Mouse (Mus musculus) urinary bladder, postnatal 4 days (tissue): ENCODE data around the gene Rad54l2.
A peak's percentile ranks its signal among the peaks of the same experiment; 100 is the strongest.

ENCODE experiments used
- DNase-seq, 2 experiments: peaks; one replicate each; pipeline ENCODE4 v3.0.0; 2021 to 2022; ENCODE audit warnings: low spot score in 2 of 2

Rad54l2 gene

DNA sequence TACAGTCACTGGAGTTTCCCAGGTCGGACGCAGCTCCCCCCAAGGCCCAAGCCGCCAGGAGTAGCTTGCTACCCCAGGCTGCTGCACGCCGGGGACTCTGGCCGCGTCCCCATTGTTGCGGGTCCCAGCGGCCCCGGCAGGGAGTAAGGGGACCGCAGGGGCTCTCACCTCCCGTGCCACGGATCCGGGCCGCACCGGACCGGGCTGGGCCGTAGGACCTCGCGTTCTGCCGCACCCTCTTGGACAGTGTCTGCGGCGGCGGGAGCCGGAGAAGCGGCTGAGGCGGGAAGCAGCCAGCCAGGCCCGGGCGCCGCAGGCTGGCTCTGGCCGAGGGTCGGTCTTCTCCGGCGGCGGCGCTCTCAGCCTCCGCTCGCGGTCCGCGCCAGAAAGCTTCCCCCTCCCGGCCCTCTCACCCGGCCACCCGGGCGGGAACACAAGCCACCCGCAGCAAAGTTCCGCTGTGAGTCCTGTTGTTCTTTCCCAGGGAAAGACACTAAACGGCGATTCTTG is at the start of gene Rad54l2:
Gene Rad54l2 (minus strand): TSS at position 383 of the 510 bp plus-strand sequence.
- peak; percentile 80 to 85 for DNase-seq

DNA sequence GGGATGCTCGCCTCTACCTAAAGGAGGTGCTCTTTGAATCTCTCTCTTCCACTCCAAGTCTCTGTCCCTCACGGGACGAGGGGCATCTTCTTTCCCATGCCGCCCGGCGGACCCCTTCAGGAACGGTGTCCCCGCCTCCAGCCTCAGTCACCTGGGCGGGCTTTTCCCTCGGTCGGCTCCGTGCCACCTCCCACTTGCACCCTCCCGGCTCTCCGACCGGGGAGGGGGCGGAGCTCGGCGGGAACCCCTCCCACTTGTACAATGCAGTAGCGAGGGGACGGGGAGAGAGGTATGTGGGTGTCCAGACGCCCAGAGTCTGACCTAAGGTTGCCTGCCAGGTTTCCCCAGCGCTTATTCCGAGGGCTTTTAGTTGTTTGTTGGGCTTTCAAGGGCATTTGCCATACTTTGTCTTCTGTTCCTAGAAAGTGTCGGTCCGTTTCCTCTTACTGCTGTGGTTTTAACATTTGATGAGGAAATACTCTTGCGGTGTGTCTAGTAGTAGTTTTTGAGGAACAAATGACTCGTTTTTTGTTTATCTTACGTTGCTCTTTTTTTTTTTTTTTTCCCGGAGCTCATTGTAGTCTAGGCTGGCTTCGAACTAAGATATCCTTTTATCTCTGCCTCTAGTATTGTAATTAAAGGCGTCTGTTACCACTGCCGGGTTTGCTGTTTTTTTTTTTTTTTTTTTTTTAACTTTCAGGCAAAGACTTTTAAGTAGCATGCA is 33.5 kb upstream of the Rad54l2 start:
- DNase-seq, result peak; percentile 84 to 90

DNA sequence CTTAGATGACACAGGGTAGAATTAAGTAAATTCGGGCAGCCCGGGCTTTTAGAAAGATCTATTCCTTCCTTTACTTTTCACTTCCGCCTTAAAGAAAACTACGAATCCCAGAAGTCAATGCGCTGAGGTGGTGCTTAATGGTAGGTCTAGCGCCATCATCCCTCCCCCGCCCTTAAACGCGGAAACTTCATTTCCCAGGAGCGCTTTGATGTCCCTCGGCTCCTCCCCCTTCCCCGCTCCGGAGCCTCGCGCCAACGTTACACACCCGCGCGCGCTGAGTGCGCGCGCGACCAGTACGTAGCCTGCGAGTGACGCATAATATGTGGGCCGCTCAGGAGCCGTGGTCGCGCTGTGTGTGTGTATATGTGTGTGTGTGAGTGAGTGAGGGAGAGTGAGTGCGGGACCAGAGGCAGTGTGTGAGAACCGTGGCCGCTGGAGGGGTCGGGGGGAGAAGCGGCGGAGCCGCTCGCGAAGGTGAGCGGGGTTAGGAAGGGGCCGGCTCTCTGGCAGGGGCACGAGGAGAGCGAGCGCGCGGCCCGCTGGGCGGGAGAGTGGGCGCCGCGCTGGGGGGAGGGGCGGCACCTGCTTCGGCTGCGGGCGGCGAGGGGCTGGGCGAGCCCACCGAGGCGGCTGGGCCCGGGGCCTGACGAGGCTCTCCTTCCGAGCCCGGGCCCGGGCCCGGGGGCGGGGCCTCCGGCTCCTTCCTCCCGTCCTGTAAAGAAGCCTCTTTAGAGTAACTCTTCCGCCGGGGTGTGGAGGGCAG is 32.8 kb upstream of the Rad54l2 start, which contains the start of gene Dcaf1:
Gene Dcaf1 (plus strand): TSS at position 257 of the 763 bp plus-strand sequence.
- peak; percentile 85 to 92 for DNase-seq

DNA sequence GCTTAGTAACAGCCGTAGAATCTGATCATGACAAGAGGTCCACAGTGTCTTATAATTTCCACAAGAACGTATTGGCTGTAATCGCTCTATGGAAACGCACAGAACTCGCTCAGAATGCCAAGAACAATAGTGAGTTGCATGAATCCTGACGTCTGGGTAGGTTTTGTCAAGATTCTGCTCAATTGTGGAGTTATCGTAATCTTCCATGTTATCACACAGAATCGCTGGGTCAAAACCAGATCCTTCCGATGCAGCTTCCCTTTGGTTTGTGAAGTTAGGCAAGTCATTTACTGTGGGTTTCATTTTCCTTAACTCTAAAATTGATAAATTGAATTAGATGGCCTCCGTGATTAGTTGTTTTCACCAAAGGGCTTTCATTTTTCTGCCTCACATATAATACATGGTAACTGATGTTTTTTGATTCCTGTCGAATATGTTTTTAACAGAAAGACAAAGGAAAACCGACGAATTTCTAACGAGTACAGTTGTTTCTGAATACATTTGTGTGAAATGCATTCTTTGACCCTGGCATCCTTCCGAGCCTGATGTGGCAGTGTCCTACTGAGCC is 32.1 kb upstream of the Rad54l2 start:
- no peak for DNase-seq

DNA sequence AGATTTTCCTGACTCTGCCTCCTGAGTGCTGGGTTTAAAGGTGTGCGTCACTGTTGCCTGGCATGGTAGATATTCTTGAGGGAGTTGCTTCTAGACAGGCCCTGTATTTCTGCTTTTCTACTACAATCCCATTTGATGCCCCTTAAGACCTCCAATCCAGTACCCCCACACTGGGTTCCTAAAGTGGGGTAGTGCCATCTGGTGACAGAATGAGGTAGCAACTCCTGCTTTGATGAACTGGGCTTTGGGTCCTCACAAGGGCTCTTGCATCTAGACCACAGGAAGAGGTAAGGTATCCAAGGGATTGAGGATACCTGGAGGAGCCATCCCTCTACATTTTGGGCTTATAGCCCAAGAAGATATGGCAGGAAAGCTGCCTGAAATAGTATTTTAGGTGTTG is 30.2 kb upstream of the Rad54l2 start:
- DNase-seq, result no peak

DNA sequence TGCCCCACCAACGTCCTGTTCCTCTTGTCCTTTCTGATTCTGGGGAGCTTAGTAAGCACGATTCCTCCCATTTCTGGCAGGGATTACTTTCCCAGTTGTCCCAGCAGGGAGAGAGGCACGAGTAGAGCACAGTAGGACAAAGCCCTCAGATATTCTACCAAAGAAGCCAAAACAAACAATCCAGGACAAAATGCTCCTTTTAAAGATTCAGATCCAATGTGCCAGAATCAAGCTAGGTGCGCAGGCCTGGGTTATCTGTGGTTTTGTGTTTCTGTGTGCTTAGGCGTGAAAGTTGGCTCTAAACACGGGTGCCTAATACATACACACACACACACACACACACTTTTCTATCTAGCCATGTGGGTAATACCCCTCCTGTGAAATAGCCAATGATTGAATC is 29.2 kb upstream of the Rad54l2 start:
- no peak for DNase-seq

DNA sequence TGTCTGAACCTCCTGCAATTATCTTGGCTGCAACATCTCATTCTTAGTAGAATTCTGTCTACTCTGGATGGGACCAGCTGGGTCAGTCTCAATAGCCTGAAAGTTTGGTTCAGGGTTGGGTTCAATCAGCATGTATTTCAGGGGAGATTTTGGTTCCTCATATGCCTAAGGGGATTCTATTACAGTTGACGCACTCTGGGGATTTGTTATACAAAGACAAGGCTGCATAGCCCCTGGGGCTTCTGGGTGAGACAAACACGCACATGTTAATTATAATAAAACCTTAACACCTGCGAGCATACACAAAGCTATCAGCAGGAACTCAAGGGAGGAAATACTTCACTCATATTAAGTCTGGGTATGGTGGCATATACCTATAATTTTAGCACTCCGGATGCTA is 17.5 kb upstream of the Rad54l2 start:
- DNase-seq, result no peak

DNA sequence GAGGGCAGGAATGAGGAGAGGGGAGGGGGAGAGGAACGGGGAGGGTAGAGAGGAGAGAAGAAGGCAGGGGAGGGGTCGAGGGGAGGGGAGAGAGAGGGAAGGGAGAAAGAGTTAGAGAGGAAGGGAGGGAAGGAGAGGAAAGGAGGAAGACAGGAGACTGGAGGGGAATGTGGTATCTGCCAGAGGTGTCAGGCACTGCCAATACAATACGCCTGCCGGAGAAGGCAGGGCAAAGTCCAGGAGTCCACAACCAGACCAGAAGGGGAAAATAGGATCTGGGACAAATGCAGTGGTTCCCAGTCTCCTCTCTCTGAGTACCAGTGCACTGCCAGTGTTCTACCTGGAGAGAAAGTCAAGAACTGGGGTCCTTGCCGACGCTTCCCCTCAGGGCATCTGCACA is 1.8 kb upstream of the Rad54l2 start:
- DNase-seq, result no peak

DNA sequence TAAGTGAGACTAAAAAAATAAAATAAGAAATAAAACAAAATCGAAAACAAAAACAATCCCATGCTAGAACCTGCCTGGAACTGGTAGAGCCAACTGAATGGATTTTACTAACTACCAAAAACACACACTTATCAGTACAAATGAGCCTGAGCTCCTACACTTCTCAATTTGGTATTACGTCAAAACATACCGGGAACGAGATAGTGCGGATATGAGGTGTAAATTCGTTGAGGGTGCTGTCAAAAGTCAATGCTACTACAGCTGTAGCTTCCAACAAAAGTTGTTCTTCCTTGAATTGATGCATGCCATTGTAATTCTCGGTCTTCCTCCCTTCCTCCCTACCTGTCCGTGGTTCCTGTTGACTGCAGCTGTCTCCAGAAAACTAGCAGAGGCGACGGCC is 369 bp upstream of the Rad54l2 start:
- no peak for DNase-seq

DNA sequence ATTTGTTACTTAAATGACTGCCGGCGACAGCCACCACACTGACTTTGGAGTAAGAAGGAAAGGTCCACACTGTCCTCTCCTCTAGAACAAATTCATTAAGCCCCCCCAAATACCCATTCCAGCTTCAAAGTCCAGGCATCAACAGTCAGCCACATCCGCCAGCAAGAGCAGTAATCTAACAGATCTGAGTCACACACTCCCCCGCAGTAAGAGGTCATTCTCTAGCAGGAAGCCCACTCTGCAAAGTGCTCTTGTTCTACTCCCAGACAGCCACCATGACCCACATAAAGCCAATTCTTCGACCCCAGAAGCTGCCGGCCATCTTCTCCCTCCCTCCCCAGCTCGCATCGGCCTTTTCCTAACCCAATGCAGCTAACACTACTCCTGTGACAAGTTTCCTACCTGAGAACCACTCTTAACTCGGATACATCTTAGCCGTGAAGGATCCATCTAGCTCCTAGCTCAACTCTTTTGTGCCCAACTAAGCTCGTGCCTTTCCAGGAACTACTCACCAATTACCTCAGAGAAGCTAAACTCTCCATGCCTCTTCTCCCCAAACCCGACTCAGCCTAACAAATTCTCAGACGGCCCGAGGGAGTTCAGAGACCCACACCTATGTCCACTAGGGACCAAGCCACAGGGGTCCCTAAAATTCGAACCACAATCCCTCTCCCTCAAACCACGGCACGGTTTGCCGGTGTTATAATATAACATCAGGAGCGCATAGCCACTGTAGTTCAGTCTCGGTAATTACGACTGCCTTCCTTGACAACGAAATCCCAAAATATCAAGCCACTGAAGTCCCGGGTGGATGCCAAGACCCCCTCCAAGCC is 799 bp downstream of the Rad54l2 start:
- no peak for DNase-seq

DNA sequence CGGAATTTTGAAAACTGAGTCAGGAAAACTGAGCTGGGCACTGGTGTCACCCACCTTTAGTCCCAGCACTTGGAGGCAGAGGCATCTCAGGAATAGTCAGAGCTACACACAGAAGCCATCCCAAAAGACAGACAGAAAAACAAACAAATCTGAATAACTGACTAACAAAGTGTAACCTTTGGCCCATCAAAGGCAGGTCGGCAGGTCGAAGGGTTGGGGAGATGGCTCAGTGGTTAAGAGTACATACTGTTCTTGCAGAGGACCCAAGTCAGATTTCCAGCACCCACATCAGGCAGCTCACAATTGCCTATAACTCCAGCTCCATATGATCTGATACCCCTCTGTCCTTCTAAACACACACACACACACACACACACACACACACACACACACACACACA is 3.8 kb downstream of the Rad54l2 start:
- no peak for DNase-seq

DNA sequence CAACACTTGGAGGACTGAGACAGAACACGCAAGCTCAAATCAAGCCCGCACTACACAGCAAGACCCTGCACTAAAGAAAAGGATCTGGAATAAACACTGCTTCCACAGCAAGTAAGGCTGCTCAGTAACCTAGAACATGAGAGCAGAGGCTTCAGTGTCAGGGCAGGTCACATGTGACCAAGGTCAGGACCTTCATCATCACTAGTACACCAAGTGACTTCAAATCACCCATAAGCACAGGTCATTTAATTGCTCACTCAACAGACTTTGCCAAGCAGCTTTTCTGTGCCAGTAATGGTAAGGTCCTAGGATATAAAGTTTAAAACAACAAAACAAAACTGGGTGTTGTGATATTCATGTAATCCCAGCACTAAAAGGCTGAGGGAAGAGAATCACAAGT is 5.4 kb downstream of the Rad54l2 start:
- DNase-seq, result no peak

DNA sequence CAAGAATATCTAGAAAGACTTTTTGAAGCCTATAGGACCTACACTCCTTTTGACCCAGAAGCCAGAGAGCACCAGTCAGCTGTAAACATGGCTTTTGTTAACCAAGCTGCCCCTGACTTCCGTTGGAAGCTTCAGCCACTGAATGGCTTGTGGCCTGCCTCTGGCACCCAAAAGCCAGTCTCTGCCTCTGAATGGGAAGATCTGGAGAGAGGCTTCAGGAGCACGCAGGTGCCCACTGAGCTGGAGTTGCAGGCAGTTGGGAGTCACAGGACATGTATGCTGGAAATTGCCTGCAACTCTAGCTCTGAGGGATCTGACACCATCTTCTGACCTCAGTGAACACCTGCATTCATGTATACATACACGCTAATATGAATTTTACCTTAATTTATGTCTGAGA is 8.9 kb downstream of the Rad54l2 start:
- no peak for DNase-seq

DNA sequence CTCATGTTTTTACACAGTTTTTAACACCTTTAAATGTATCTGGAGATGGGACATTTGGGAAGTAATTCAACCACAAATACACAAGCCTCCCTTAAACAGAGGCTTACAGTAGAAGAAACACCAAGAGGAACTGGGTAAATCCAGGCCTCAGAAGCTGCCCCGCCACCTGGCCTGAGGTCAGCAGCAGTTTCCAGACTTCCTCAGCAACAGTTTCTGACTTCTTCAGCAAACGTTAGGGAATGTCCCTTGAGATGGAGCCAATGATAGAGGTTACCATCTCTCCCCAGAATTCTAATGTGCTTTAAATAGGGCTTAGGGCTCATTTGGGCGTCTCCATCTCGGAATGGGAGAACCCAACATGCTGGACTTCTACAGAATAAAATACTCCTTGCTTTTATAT is 10.7 kb downstream of the Rad54l2 start:
- no peak for DNase-seq

DNA sequence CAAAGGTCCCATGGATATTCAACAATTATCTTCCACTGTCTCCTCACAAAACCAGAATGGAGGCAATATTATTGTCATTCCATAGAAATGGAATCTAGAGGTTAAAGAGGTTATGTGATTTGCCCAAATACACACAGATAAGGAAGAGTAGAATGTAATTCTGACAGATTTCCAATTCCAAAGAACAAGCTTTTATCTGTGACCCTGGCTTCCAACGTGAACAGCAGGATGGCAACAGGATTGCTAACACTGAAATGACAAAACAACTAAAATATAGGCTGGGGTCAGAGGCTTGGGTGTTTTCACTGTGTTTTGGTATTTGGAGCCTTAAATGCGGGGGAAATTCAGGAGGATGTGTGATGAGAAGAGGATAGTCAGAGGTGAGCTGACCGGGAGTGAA is 11.6 kb downstream of the Rad54l2 start:
- DNase-seq, result no peak

DNA sequence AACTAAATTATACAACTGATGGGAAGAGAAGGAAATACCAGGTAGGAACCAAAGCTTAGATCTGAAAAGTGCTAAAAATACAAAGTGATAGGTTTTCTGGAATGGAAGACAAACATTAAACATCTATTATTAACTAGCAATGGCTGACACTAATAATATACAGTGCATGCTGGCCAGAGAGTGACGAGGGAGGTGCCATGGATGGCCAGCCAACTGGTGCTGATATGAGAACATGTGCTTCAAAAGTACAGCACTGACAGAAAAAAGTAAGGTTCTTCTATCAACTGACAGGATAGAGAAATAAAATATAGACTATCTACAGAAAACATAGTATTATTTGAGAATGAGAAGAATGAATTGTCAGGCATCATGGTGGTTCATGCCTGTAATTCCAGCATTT is 12.9 kb downstream of the Rad54l2 start:
- no peak for DNase-seq

DNA sequence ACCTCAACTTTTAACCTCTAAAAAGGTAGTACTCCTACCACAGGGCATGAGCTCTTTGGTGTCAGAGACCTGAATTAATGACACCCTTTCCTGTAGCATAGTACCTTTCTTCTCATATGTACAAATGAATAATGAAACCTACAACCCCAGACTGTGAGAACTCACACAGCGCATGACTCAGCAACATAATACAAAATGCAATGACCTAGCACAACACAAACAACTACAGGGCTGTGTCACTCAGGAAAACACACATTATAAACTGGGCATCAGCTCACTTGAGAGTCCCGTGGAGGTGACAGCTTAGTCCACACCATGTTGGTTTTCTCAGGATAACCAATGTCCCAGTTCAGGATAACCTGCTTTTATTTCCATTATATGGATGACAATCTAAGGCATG is 17.2 kb downstream of the Rad54l2 start:
- no peak for DNase-seq

DNA sequence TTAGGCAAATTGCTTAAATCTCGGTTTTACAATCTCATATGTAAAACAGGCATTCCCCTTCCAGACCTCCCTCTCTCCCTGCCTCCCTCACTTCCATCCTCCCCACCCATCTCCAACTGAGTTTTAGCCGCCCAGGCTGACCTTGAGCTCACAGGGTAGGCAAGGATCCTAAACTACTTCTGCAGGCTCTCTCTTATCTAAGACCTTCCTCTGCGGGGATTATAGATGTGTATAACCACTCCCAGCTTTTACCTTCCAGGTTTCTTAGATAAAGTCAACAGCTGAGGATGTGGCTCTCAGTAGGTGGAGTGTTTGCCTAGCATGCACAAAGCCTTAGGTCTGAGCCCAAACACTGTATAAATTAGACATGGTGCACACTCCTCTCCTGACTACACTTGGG is 18.8 kb downstream of the Rad54l2 start:
- DNase-seq, result no peak

DNA sequence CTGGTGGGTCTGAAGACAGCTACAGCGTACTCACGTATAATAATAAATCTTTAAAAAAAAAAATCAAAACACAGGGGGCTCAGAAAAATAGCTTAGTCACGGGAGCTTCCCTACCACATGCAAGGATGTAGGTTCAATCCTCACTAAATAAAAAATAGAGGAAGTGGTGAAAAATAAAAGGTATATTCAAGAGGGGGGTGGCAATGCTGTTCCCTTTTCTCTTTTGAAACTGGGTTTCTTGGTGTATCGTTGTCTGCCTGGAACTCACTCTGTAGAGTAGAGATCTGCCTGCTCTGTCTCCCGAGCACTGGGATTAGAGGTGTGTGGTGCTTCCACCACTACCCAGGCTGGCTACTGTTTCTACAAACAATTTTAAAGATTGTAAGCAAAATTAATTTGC is 19.2 kb downstream of the Rad54l2 start:
- DNase-seq, result no peak

DNA sequence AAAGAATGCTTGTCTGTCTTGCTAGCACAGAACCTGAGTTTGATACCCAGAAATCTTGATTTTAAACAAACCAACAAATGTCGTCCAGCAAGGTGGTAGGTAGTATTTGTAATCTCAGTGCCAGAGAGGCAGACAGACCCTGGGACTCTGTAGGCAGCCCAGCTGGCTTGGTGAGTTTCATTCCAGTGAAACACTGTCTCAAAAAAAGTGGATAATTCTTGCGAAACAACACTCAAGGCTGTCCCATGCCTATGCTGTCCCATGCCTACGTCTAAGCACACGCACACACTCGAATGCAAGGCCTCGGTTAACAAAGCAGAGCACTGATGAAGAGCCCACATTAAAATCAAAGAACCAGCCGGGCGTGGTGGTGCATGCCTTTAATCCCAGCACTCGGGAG is 32.6 kb downstream of the Rad54l2 start:
- no peak for DNase-seq

DNA sequence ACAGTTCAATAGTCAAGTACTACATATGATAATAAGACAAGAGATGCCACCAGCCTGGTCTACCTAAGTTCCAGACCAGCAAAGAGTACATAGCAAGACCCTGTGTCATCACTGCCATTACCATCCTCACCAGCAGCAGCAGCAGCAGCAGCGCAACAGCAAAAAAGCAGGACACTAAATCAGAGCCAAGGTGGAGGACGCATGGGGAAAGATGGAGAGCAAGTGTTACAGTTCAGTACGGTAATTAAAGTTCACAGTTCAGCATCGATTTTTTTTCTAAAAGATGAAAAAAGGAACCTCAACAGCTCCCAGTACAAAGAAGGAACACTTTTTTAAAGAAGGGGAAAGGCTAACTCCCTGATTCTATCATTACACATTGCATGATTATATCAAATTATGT is 33.2 kb downstream of the Rad54l2 start:
- no peak for DNase-seq

DNA sequence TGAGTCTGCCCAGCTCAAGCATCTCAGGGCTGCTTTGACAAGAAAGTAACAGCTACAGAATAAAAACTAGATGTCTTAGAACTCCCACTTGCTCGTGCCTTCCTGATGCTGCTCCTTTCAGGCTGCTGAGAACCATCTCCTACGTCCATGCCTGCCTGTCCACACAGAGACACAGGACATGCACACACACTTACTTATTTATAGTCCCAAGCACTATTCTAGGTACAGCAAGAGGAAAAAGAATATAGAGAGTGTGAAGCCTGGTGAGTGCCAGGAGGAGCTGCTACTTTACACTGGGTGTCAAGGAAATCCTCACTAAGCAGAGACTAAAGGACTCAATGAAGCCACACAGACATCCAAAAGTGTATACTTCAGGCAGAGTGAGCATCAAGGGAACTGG is 34.7 kb downstream of the Rad54l2 start:
- no peak for DNase-seq
